Mouse (Mus musculus) MEL (cell line): Measurements from ENCODE around the gene Mrpl51. TPM values are rescaled to one million over a fixed set of nuclear protein-coding genes. Genes with fewer than 3 reads are reported as not detected.

Experiments
- DNase-seq: peaks from one replicate; pipeline ENCODE4 v3.0.0; 2011; ENCODE audit warnings: low read depth, low spot score
- H3K27ac ChIP-seq: 2 replicates; pipeline ENCODE4 v1.5.1; 2012; ENCODE audit warnings: low read depth, mild to moderate bottlenecking, control low read depth, low read length, moderate library complexity; ENCODE audit not compliant: control insufficient read depth
- H3K27me3 ChIP-seq, 2 experiments: fragments of 150-350 bp in 1 of 2; sonication (generic) in 1 of 2; 2 replicates each; pipeline ENCODE4 v1.6.1; 2012; ENCODE audit warnings: low read length in 2 of 2, mild to moderate bottlenecking in 2 of 2, improper control_type of control experiment in 1 of 2, moderate library complexity in 1 of 2; ENCODE audit not compliant: insufficient read depth in 2 of 2, control insufficient read depth in 1 of 2
- H3K36me3 ChIP-seq, 2 experiments: 2 replicates each; pipeline ENCODE4 v1.6.1; 2012 to 2014; ENCODE audit warnings: low read length in 2 of 2, improper control_type of control experiment in 1 of 2, inconsistent platforms in 1 of 2, mild to moderate bottlenecking in 1 of 2; ENCODE audit not compliant: insufficient read depth in 2 of 2, control insufficient read depth in 1 of 2
- H3K4me1 ChIP-seq, 2 experiments: fragments of 150-350 bp in 1 of 2; sonication (generic) in 1 of 2; 2 replicates each; pipeline ENCODE4 v1.6.1; 2012; ENCODE audit warnings: low read length in 2 of 2, improper control_type of control experiment in 1 of 2, mild to moderate bottlenecking in 1 of 2; ENCODE audit not compliant: insufficient read depth in 2 of 2, control insufficient read depth in 1 of 2
- H3K4me3 ChIP-seq, 2 experiments: fragments of 150-350 bp in 1 of 2; sonication (generic) in 1 of 2; 2 replicates each; pipeline ENCODE4 v1.5.1; 2012; ENCODE audit warnings: low read depth in 2 of 2, low read length in 2 of 2, mild to moderate bottlenecking in 2 of 2, moderate library complexity in 2 of 2, control low read depth in 1 of 2, improper control_type of control experiment in 1 of 2; ENCODE audit not compliant: control insufficient read depth in 1 of 2, insufficient read depth in 1 of 2
- H3K79me2 ChIP-seq: 2 replicates; pipeline ENCODE4 v1.6.1; 2012; ENCODE audit warnings: mild to moderate bottlenecking, low read length, moderate library complexity; ENCODE audit not compliant: control insufficient read depth, poor library complexity, insufficient read depth
- H3K9ac ChIP-seq: 2 replicates; pipeline ENCODE4 v1.6.1; 2012; ENCODE audit warnings: low read depth, mild to moderate bottlenecking, control low read depth, low read length, moderate library complexity; ENCODE audit not compliant: control insufficient read depth, poor library complexity, severe bottlenecking
- H3K9me3 ChIP-seq: fragments of 150-350 bp; sonication (generic); replicated peaks from 2 replicates; pipeline ENCODE4 v1.6.1; 2012; ENCODE audit warnings: mild to moderate bottlenecking, low read length, improper control_type of control experiment, moderate library complexity; ENCODE audit not compliant: insufficient read depth
- E2F4 ChIP-seq: IDR thresholded peaks from 2 replicates; pipeline ENCODE4 v1.6.1; 2011; ENCODE audit warnings: low read depth, low read length, improper control_type of control experiment, borderline replicate concordance
- ETS1 ChIP-seq: IDR thresholded peaks from 2 replicates; pipeline ENCODE4 v1.6.1; 2012; ENCODE audit warnings: low read depth, mild to moderate bottlenecking, inconsistent platforms, low read length, improper control_type of control experiment, moderate library complexity
- GATA1 ChIP-seq: IDR thresholded peaks from 2 replicates; pipeline ENCODE4 v1.6.1; 2011; ENCODE audit warnings: low read depth, low read length, improper control_type of control experiment
- HCFC1 ChIP-seq: IDR thresholded peaks from 2 replicates; pipeline ENCODE4 v1.6.1; 2012; ENCODE audit warnings: low read depth, mild to moderate bottlenecking, inconsistent platforms, low read length, improper control_type of control experiment, moderate library complexity
- KAT2A ChIP-seq: conservative IDR thresholded peaks from 2 replicates; pipeline ENCODE4 v1.6.1; 2012; ENCODE audit warnings: low read depth, low read length, improper control_type of control experiment, inconsistent platforms
- MAX ChIP-seq: IDR thresholded peaks from 2 replicates; pipeline ENCODE4 v1.6.1; 2011; ENCODE audit warnings: low read length, improper control_type of control experiment
- MAZ ChIP-seq: IDR thresholded peaks from 2 replicates; pipeline ENCODE4 v1.6.1; 2012; ENCODE audit warnings: low read depth, mild to moderate bottlenecking, inconsistent platforms, low read length, improper control_type of control experiment
- MEF2A ChIP-seq: IDR thresholded peaks from 2 replicates; pipeline ENCODE4 v1.6.1; 2014; ENCODE audit warnings: low read depth, mild to moderate bottlenecking, inconsistent platforms, low read length, improper control_type of control experiment; ENCODE audit not compliant: poor library complexity, insufficient replicate concordance, severe bottlenecking; ENCODE audit errors: extremely low read depth
- MYB ChIP-seq: IDR thresholded peaks from 2 replicates; pipeline ENCODE4 v1.6.1; 2011; ENCODE audit warnings: mild to moderate bottlenecking, low read depth, low read length, improper control_type of control experiment
- MYC ChIP-seq: IDR thresholded peaks from 2 replicates; pipeline ENCODE4 v1.6.1; 2011; ENCODE audit warnings: low read depth, mild to moderate bottlenecking, low read length, improper control_type of control experiment, moderate library complexity
- NELFE ChIP-seq: IDR thresholded peaks from 2 replicates; pipeline ENCODE4 v1.6.1; 2011; ENCODE audit warnings: low read depth, low read length, improper control_type of control experiment
- POLR2A ChIP-seq, 2 experiments: IDR thresholded peaks; 2 replicates each; pipeline ENCODE4 v1.6.1; 2011 to 2012; ENCODE audit warnings: low read length in 2 of 2, mild to moderate bottlenecking in 2 of 2, control low read depth in 1 of 2, improper control_type of control experiment in 1 of 2, low read depth in 1 of 2, moderate library complexity in 1 of 2; ENCODE audit not compliant: control insufficient read depth in 1 of 2, insufficient read depth in 1 of 2, poor library complexity in 1 of 2
- POLR2AphosphoS2 ChIP-seq: IDR thresholded peaks from 2 replicates; pipeline ENCODE4 v1.6.1; 2011; ENCODE audit warnings: low read length, improper control_type of control experiment
- RAD21 ChIP-seq: IDR thresholded peaks from 2 replicates; pipeline ENCODE4 v1.6.1; 2011; ENCODE audit warnings: mild to moderate bottlenecking, low read depth, low read length, improper control_type of control experiment
- SIN3A ChIP-seq: IDR thresholded peaks from 2 replicates; pipeline ENCODE4 v1.6.1; 2012; ENCODE audit warnings: low read length, improper control_type of control experiment, inconsistent platforms
- TBP ChIP-seq: IDR thresholded peaks from 2 replicates; pipeline ENCODE4 v1.8.0; 2011; ENCODE audit warnings: low read depth, low read length, improper control_type of control experiment
- TCF12 ChIP-seq: IDR thresholded peaks from 2 replicates; pipeline ENCODE4 v1.6.1; 2014; ENCODE audit warnings: low read depth, mild to moderate bottlenecking, inconsistent platforms, low read length, improper control_type of control experiment, moderate library complexity
- ZC3H11A ChIP-seq: IDR thresholded peaks from 2 replicates; pipeline ENCODE4 v1.6.1; 2012; ENCODE audit warnings: low read depth, mild to moderate bottlenecking, inconsistent platforms, low read length, improper control_type of control experiment
- ZMIZ1 ChIP-seq: IDR thresholded peaks from 2 replicates; pipeline ENCODE4 v1.6.1; 2012; ENCODE audit warnings: low read depth, mild to moderate bottlenecking, inconsistent platforms, low read length, improper control_type of control experiment, moderate library complexity
- ZNF384 ChIP-seq: IDR thresholded peaks from 2 replicates; pipeline ENCODE4 v1.6.1; 2012; ENCODE audit warnings: low read depth, mild to moderate bottlenecking, inconsistent platforms, low read length, improper control_type of control experiment
- polyA plus RNA-seq, 2 experiments: library from polyadenylated mRNA; stranded (reverse) in 1 of 2; unstranded in 1 of 2; fragments of >175 nt in 1 of 2; fragments of >200 nt in 1 of 2; gene quantifications; 2 replicates each; pipeline versions ENCODE4 v1.2.1 to v1.2.4; 2012; ENCODE audit warnings: low replicate concordance in 2 of 2, low read depth in 1 of 2; ENCODE audit not compliant: insufficient read length in 2 of 2, insufficient read depth in 1 of 2, missing spikeins in 1 of 2
- total RNA-seq: library from RNA; depleted of rRNA; stranded (reverse); fragments of 300-350 nt; gene quantifications from 2 replicates; pipeline ENCODE4 v1.2.3, GENCODE M21; 2012

The Mrpl51 gene
- total and polyA plus RNA-seq, 3 experiments: 251 to 286 TPM; not detected in 1

GRCm38 (mm10) chr6:125148926-125149568, 42.6 kb upstream of the Mrpl51 start:
- Histone ChIP-seq H3K9me3 (no peaks in the 10 kb centered on the region), H3K27ac (no peak overlapping the region), H3K4me1 (peaks cover 0 to 28% of the 10 kb centered on the region in 2 experiments; a peak in 3 of 4 replicates), H3K4me3 (no peak overlapping the region), H3K36me3 (peaks cover 0 to 9% of the 10 kb centered on the region in 2 experiments; a peak in 2 of 4 replicates), H3K9ac (no peak overlapping the region), H3K27me3 (no peaks in the 10 kb centered on the region), H3K79me2 (peaks cover 16% of the 10 kb centered on the region)
- TF ChIP-seq POLR2A (IDR thresholded peaks at IDR 0.05; ENCODE audit: control insufficient read depth in 1 of 2, insufficient read depth in 1 of 2, low read depth in 1 of 2, low read length in 2 of 2, poor library complexity in 1 of 2) (no peak), TBP (no peak), KAT2A (no peak), TCF12 (no peak), ETS1 (no peak), MAX (no peak), MEF2A (no peak), HCFC1 (no peak), ZMIZ1 (no peak), GATA1 (no peak), SIN3A (no peak), MYB (no peak), E2F4 (no peak), RAD21 (no peak), ZC3H11A (no peak), MAZ (no peak)
- no peak for DNase-seq

GRCm38 (mm10) chr6:125149569-125149950, 42.0 kb upstream of the Mrpl51 start:
- DNase-seq: no peak
- H3K27me3 ChIP-seq: no peaks in the 10 kb centered on the region
- no peaks in the 10 kb centered on the region for H3K9me3 ChIP-seq
- H3K36me3 ChIP-seq: peaks cover 0 to 9% of the 10 kb centered on the region in 2 experiments; a peak in 2 of 4 replicates
- H3K79me2 ChIP-seq: peaks cover 21% of the 10 kb centered on the region
- no peak overlapping the region for H3K4me3 ChIP-seq
- H3K9ac ChIP-seq: no peak overlapping the region
- H3K27ac ChIP-seq: no peak overlapping the region
- H3K4me1 ChIP-seq: peaks cover 0 to 28% of the 10 kb centered on the region in 2 experiments; a peak in 3 of 4 replicates
- TF ChIP-seq TBP: no peak
- no peak for TF ChIP-seq POLR2AphosphoS2
- TF ChIP-seq E2F4: no peak
- TF ChIP-seq NELFE: no peak
- no peak for TF ChIP-seq GATA1
- TF ChIP-seq ZNF384: no peak
- no peak for TF ChIP-seq MYC
- TF ChIP-seq, all 39 proteins: peak for 0
